10 mouse cellular contexts compared by ENCODE assay signal in genomic region chr7:139298446-139298845, GRCm38 (mm10). TPM values are rescaled to one million over a fixed set of nuclear protein-coding genes. Genes with fewer than 3 reads are reported as not detected.
A peak's percentile ranks its signal among the peaks of the same experiment; 100 is the strongest.
DNase-seq lines count a peak whose midpoint lies in the region; ATAC-seq lines count a peak whose summit lies in the region.
"Had no signal": no experiment of that assay in that cellular context is flagged by ENCODE, and none has a peak within 500 bp of the region (broad histone marks: within the 10 kb centered on the region; RNA-seq: fewer than 3 reads in every experiment).

No protein-coding gene starts in this region.

- no peak for ATAC-seq in cerebellum, adult (ENCODE audit: insufficient number of reproducible peaks, low FRiP score, low TSS enrichment)
- ATAC-seq in neural tube, embryonic 15.5 days (ENCODE audit: low FRiP score) = no peak
- ATAC-seq in liver, embryonic 11.5 days (replicated peaks; ENCODE audit: low FRiP score) = 0 out of 2 replicates have a peak, but pooled peaks have one; percentile 12

- no peak overlapping the region for H3K27ac ChIP-seq in neural tube, embryonic 15.5 days (replicated peaks)
- no peak overlapping the region for H3K27ac ChIP-seq in liver, embryonic 11.5 days (ENCODE audit: low read depth, low read length)
- H3K27ac ChIP-seq: macrophage had no signal

- no peak overlapping the region for H3K4me2 ChIP-seq in neural tube, embryonic 15.5 days
- no peak overlapping the region for H3K4me2 ChIP-seq in liver, embryonic 11.5 days

- no peaks in the 10 kb centered on the region for H3K36me3 ChIP-seq in neural tube, embryonic 15.5 days
- no peaks in the 10 kb centered on the region for H3K36me3 ChIP-seq in liver, embryonic 11.5 days (ENCODE audit: control insufficient read depth, insufficient read depth, low read length)
- H3K36me3 ChIP-seq: embryonic facial prominence, embryonic 15.5 days had no signal

- 0 out of 2 replicates have a peak, but pooled peaks cover 6% of the 10 kb centered on the region for H3K27me3 ChIP-seq in neural tube, embryonic 15.5 days (replicated peaks)
- no peaks in the 10 kb centered on the region for H3K27me3 ChIP-seq in liver, embryonic 11.5 days (replicated peaks; ENCODE audit: control insufficient read depth, insufficient read depth, low read length)
- H3K27me3 ChIP-seq: embryonic facial prominence, embryonic 15.5 days had no signal

- no peak overlapping the region for H3K9ac ChIP-seq in neural tube, embryonic 15.5 days (replicated peaks)
- H3K9ac ChIP-seq in liver, embryonic 11.5 days (ENCODE audit: low read depth, low read length) = no peak overlapping the region
- H3K9ac ChIP-seq: embryonic facial prominence, embryonic 15.5 days had no signal

- peak; percentile 13 to 31 for DNase-seq in cerebellum, adult 18-20 months
- peak; percentile 40 for DNase-seq in neural tube, embryonic 10.5 days (ENCODE audit: extremely low spot score, low spot score)
- DNase-seq in liver, embryonic 11.5 days (ENCODE audit: low spot score) = no peak
- peak; percentile 63 for DNase-seq in testis, postnatal 10 days (ENCODE audit: low spot score)
- no peak for DNase-seq in heart, postnatal 25 days (ENCODE audit: low spot score)
- DNase-seq in right cerebral cortex, postnatal 36 days (ENCODE audit: low spot score in 2 of 2) = no peak

- intact Hi-C loops in heart, postnatal 25 days (cut with DNase I) = loop anchor here (5.0 kb wide), 1 partner anchor 176 kb away; no protein-coding TSS in a partner anchor

- H3K9me3 ChIP-seq in neural tube, embryonic 15.5 days (replicated peaks) = no peaks in the 10 kb centered on the region
- no peaks in the 10 kb centered on the region for H3K9me3 ChIP-seq in liver, embryonic 11.5 days (ENCODE audit: control insufficient read depth, low read length)
- H3K9me3 ChIP-seq: embryonic facial prominence, embryonic 15.5 days had no signal

- H3K4me3 ChIP-seq in neural tube, embryonic 15.5 days (replicated peaks) = no peak overlapping the region
- H3K4me3 ChIP-seq in liver, embryonic 11.5 days (ENCODE audit: low read depth, low read length) = no peak overlapping the region
- H3K4me3 ChIP-seq: embryonic facial prominence, embryonic 15.5 days had no signal

- 47% methylated on average over 4 of the region's 4 CpGs for WGBS in neural tube, embryonic 15.5 days
- WGBS in liver, embryonic 11.5 days = 47% methylated on average over 4 of the region's 4 CpGs

- peaks cover 5% of the 10 kb centered on the region; the same call in 1 of the 2 replicates for H3K4me1 ChIP-seq in neural tube, embryonic 15.5 days
- H3K4me1 ChIP-seq in liver, embryonic 11.5 days (replicated peaks; ENCODE audit: control insufficient read depth, insufficient read depth, low read length) = peaks cover 6% of the 10 kb centered on the region; the same call in 1 of the 2 replicates

RNA-seq across cellular contexts. Expression of gene Pwwp2b, which starts 50.2 kb away (rescaled TPM):
- 5.8 and 8.4 TPM in 2 replicates for polyA plus RNA-seq in neural tube, embryonic 15.5 days (2015; fragmentation: Nextera tagmentation; extraction: Ambion mirVana)
- 3.3 and 3.5 TPM in 2 replicates for polyA plus RNA-seq in liver, embryonic 11.5 days (2014; fragmentation: Nextera tagmentation; extraction: Ambion mirVana)
- total RNA-seq in heart, postnatal 25 days (2021) = 1 to 10 TPM; 8.7 to 9.7 TPM

Comparison
In these comparisons a context has a peak if more than half of its experiments do, and no peak if none do; other contexts are left out.
1. DNase-seq: peak in cerebellum, adult 18-20 months (2 of 2), neural tube, embryonic 10.5 days (single experiment) and testis, postnatal 10 days (single experiment); none in liver, embryonic 11.5 days (single experiment), heart, postnatal 25 days (single experiment) and right cerebral cortex, postnatal 36 days (0 of 2).